Mouse (Mus musculus): ENCODE measurements at regions not wholly inside any gene's neighbourhood (a gene's known extent, or its start where the extent isn't known, plus 50 kb on each side); places are given as distances from the start of the nearest gene placed in this dataset.

- Histone ChIP-seq H3K27ac (ENCODE audit: low read depth, low read length) (peak overlapping the region; percentile 70), H3K4me2 (ENCODE audit: low read depth) (no peak overlapping the region), H3K4me3 (ENCODE audit: low read depth, low read length) (no peak overlapping the region), H3K9ac (no peak overlapping the region), H3K4me1 (ENCODE audit: insufficient read depth) (peaks cover 11% of the 10 kb centered on the region; the same call in 1 of the 2 replicates), H3K9me3 (ENCODE audit: low read length) (no peaks in the 10 kb centered on the region), H3K27me3 (ENCODE audit: insufficient read depth, low read length) (no peaks in the 10 kb centered on the region), H3K36me3 (ENCODE audit: insufficient read depth) (no peaks in the 10 kb centered on the region)
- no peak for DNase-seq
- peak; percentile 5; the same call in 1 of the 2 replicates for ATAC-seq
- TF ChIP-seq CTCF (IDR thresholded peaks at IDR 0.05; ENCODE audit: low read depth) = no peak
- 69% methylated on average over 5 of the region's 5 CpGs for WGBS
These were observed 189.7 kb upstream of the Rgma start for GRCm38 (mm10) chr7:73185591-73185990.

- Histone ChIP-seq H3K27me3 (ENCODE audit: insufficient read depth, low read length) (no peaks in the 10 kb centered on the region), H3K4me2 (ENCODE audit: low read depth) (no peak overlapping the region)
These were observed 188.8 kb upstream of the Rgma start for GRCm38 (mm10) chr7:73186501-73186900.

GRCm38 (mm10) chr7:73191388-73192278, 183.7 kb upstream of the Rgma start:
- Histone ChIP-seq H3K9me3 (ENCODE audit: low read length) (no peaks in the 10 kb centered on the region), H3K4me1 (ENCODE audit: insufficient read depth) (peaks cover 4% of the 10 kb centered on the region; the same call in 1 of the 2 replicates), H3K27me3 (ENCODE audit: insufficient read depth, low read length) (no peaks in the 10 kb centered on the region), H3K27ac (ENCODE audit: low read depth, low read length) (no peak overlapping the region), H3K36me3 (ENCODE audit: insufficient read depth) (no peaks in the 10 kb centered on the region), H3K4me2 (ENCODE audit: low read depth) (no peak overlapping the region), H3K9ac (no peak overlapping the region), H3K4me3 (ENCODE audit: low read depth, low read length) (no peak overlapping the region)
- ATAC-seq = peak; percentile 62; the same call in 1 of the 2 replicates
- DNase-seq = no peak
- no peak for TF ChIP-seq CTCF (IDR thresholded peaks at IDR 0.05; ENCODE audit: low read depth)
- 23% methylated on average over 12 of the region's 12 CpGs for WGBS

More at GRCm38 (mm10) chr7:73186501-73186900, 188.8 kb upstream of the Rgma start:
- peaks cover 11% of the 10 kb centered on the region; the same call in 1 of the 2 replicates for H3K4me1 ChIP-seq (ENCODE audit: insufficient read depth)
- DNase-seq (peak; percentile 62), ATAC-seq (no peak)
- no peak overlapping the region for H3K4me3 ChIP-seq (ENCODE audit: low read depth, low read length)
- TF ChIP-seq CTCF (IDR thresholded peaks at IDR 0.05; ENCODE audit: low read depth) = no peak
- no peaks in the 10 kb centered on the region for H3K36me3 ChIP-seq (ENCODE audit: insufficient read depth)
- H3K9me3 ChIP-seq (ENCODE audit: low read length) = no peaks in the 10 kb centered on the region
- H3K27ac ChIP-seq (ENCODE audit: low read depth, low read length) = 0 out of 2 replicates have a peak overlapping the region, but pooled peaks have one; percentile 37
- WGBS = 62% methylated on average over 3 of the region's 3 CpGs
- no peak overlapping the region for H3K9ac ChIP-seq

GRCm38 (mm10) chr7:73192839-73193238, 182.5 kb upstream of the Rgma start:
- Histone ChIP-seq H3K4me1 (ENCODE audit: insufficient read depth) (no peaks in the 10 kb centered on the region; the same call in 1 of the 2 replicates), H3K4me3 (ENCODE audit: low read depth, low read length) (no peak overlapping the region), H3K27ac (ENCODE audit: low read depth, low read length) (no peak overlapping the region), H3K36me3 (ENCODE audit: insufficient read depth) (no peaks in the 10 kb centered on the region), H3K4me2 (ENCODE audit: low read depth) (no peak overlapping the region), H3K27me3 (ENCODE audit: insufficient read depth, low read length) (no peaks in the 10 kb centered on the region), H3K9ac (no peak overlapping the region), H3K9me3 (ENCODE audit: low read length) (no peaks in the 10 kb centered on the region)
- DNase-seq (no peak), ATAC-seq (no peak)
- no peak for TF ChIP-seq CTCF (IDR thresholded peaks at IDR 0.05; ENCODE audit: low read depth)
- WGBS = 52% methylated on average over 7 of the region's 7 CpGs

GRCm38 (mm10) chr7:73195306-73195705, 180.0 kb upstream of the Rgma start:
- H3K27me3 ChIP-seq (ENCODE audit: insufficient read depth, low read length) = no peaks in the 10 kb centered on the region
- WGBS = 40% methylated on average over 4 of the region's 4 CpGs
- H3K4me2 ChIP-seq (ENCODE audit: low read depth) = no peak overlapping the region
- H3K4me3 ChIP-seq (ENCODE audit: low read depth, low read length) = no peak overlapping the region
- H3K4me1 ChIP-seq (ENCODE audit: insufficient read depth) = no peaks in the 10 kb centered on the region; the same call in 1 of the 2 replicates
- no peak for ATAC-seq
- no peaks in the 10 kb centered on the region for H3K9me3 ChIP-seq (ENCODE audit: low read length)
- no peaks in the 10 kb centered on the region for H3K36me3 ChIP-seq (ENCODE audit: insufficient read depth)
- DNase-seq = no peak
- TF ChIP-seq CTCF (IDR thresholded peaks at IDR 0.05; ENCODE audit: low read depth) = no peak
- no peak overlapping the region for H3K9ac ChIP-seq
- no peak overlapping the region for H3K27ac ChIP-seq (ENCODE audit: low read depth, low read length)

- Histone ChIP-seq H3K27ac (ENCODE audit: low read depth, low read length) (peak overlapping the region; percentile 69), H3K9me3 (ENCODE audit: low read length) (no peaks in the 10 kb centered on the region), H3K4me1 (ENCODE audit: insufficient read depth) (no peaks in the 10 kb centered on the region; the same call in 1 of the 2 replicates), H3K36me3 (ENCODE audit: insufficient read depth) (no peaks in the 10 kb centered on the region), H3K9ac (no peak overlapping the region), H3K4me3 (ENCODE audit: low read depth, low read length) (no peak overlapping the region), H3K27me3 (ENCODE audit: insufficient read depth, low read length) (no peaks in the 10 kb centered on the region), H3K4me2 (ENCODE audit: low read depth) (no peak overlapping the region)
- ATAC-seq = peak; percentile 87
- DNase-seq = peak; percentile 67
- no peak; the same call in 1 of the 2 replicates for TF ChIP-seq CTCF (IDR thresholded peaks at IDR 0.05; ENCODE audit: low read depth)
- 23% methylated on average over 12 of the region's 12 CpGs for WGBS
These were observed 178.3 kb upstream of the Rgma start for GRCm38 (mm10) chr7:73196851-73197531.
